Mouse (Mus musculus) megakaryocyte, adult 5-6 weeks (primary cell): ENCODE results near the gene Rere. TPM values are rescaled to one million over a fixed set of nuclear protein-coding genes. Genes with fewer than 3 reads are reported as not detected.

ENCODE experiments used
- ATAC-seq: 2 replicates; pipeline ENCODE4 v1.8.0; 2016; ENCODE audit warnings: mild to moderate bottlenecking, inconsistent platforms; ENCODE audit not compliant: poor library complexity, severe bottlenecking
- total RNA-seq, 2 experiments: library from RNA; stranded (forward) in 1 of 2; stranded (reverse) in 1 of 2; fragments of 153-499, 151-499 nt in 1 of 2; fragments of 221-1000, 200-1000 nt in 1 of 2; gene quantifications; 2 replicates each; pipeline versions ENCODE4 v1.2.3 to v1.2.4; 2015 to 2017

Rere gene
- total RNA-seq, 2 experiments from 2014 or later: 16.3 to 65.8 TPM

DNA sequence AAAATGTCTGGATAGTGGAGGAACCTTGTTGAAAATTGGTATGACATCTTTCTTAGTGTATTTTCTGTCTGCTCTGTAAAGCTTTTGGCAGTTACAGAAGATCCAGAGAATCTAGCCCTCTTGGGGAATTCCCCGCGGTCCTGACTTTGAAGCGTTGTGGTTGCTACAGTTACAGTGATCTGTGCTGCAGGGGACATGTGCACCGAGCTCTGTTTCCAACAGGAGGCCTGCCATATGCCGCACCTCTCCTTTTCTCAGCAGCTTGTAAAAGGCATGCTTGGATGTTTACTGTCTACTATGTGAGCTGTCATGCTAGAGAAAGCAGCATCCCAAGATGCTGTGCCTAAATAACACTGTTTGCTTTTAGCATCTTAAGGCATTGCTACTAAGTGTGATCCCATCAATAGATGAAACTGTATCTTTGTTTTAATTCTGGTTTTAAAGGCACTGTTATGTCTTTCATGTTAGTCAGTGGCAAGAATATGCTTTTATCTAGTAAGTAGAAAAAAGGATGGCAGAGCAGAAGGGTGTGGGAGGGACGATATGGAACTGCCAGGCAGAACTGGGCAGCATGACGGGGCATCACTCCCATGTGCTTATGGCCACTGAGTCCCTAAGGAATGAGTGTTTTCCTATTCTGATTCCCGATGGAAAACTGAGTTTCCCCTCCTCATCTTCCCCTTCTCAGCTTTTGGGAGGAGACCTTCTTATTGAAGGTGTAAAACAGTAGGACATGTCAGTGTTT is 57.6 kb downstream of the Rere start:
- no peak for ATAC-seq

DNA sequence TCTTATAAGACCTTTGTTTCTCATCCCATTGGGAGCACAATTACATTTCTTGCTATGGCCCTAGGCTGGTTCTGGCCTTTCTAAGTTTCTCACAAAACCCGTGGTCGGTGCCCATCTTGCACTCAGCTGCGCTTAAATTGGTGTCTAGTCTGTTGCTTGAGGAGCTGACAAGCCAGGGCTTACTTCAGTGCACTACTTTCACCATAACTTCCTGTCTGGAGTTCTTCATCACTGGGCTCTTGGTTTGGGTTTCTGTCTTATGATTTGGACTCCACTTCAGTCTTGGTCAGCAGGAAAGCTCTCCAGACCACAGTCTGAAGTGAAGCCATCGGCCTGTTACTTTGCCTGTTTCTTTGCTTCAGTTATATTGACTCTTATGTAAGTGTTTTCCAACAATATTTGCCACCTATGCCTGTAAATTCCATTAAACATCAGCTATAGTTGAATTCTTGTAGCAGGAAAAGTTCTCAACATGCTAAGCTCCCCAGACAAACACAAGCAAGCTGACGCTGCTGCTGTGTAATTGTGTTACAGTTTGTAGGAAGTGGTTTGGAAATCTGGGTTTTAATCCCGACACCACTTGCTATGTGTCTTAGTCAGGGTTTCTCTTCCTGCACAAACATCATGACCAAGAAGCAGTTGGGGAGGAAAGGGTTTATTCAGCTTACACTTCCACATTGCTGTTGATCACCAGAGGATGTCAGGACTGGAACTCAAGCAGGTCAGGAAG is 59.5 kb downstream of the Rere start:
- peak; percentile 78 for ATAC-seq

DNA sequence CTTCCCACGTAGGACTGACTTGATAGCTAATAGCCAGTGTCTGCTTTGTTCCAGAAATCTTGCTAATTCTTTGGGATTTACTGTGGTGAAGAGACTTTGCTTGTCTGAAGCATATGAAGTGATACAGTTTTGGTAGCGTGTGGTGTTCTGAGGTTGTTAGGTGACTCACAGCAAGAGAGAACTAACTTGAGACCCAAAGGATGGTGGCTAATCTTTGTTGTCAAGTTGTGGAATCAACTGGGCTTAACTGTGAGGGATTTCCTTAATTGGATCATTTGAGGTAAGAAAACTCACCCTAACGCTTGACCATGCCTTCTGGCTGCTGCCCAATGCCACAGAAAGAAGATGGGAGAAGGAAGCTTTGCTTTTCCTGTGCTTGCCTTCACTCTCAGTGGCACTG is 63.1 kb downstream of the Rere start:
- no peak for ATAC-seq

DNA sequence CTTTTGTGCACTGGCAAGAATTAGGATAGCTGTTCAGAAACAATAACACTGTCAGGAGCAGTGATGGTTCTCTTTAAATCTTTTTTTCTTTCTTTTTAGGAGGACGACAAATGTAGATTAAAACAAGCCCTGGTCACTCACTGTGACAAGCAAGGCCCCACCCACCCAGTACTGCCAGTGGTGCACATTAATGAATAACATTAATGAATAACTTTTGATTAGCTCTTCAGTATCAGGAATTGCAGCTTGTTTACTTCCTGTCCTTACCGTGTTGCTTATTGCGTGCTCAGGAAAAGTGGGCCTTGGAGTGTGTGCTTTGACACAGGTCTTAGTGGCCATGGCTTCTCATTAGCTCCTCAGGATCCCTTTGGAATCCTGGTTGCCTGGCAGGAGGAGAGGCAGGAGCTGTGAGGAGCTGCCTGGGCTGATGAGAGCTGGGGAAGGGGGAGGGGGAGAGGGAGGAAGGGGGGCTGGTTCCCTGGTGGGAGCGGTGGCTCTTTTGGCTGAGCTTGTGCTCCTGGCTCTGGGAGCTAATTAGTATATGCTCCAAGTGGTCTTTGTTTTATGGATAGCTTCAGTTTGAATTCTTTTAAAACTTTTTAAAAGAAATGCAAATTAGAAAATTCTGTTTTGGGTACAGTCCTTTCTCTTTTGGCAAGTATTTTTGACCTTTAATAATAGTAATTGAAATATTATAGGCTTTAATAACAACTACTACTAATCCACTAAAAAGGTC is 65.4 kb downstream of the Rere start:
- no peak for ATAC-seq

DNA sequence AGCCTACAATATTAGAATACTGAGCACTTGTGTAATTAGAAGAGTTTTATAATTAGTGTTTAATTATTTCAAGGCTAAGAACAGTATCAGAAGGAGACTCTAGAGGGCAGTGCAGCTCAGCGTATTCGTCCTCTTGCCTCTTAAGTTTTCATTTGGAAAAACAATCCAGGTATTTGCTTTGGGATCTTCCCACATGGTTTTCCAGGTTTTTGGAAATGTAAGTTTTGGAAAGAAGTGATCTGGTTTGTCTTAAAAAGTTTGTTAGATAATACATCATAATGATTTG is 65.9 kb downstream of the Rere start:
- no peak for ATAC-seq

DNA sequence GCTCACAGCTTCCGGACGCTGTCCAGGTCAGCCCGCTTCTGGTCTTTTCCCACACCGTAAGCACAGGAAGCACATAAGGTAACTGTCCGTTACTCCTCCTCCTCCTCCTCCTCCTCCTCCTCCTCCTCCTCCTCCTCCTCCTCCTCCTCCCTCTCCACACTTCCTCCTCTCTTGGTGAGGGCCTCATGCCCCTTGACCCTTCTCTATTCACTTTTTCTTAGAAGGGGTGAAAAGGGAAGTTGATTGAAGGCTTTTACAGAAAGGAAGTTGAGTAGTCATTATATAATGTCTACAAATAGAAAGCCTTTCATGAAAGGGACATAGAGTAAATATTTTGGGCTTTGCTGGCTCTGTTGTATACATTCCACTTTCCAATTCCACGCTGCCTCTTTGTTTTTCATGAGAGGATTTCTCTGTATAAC is 68.2 kb downstream of the Rere start:
- ATAC-seq: peak; percentile 86

DNA sequence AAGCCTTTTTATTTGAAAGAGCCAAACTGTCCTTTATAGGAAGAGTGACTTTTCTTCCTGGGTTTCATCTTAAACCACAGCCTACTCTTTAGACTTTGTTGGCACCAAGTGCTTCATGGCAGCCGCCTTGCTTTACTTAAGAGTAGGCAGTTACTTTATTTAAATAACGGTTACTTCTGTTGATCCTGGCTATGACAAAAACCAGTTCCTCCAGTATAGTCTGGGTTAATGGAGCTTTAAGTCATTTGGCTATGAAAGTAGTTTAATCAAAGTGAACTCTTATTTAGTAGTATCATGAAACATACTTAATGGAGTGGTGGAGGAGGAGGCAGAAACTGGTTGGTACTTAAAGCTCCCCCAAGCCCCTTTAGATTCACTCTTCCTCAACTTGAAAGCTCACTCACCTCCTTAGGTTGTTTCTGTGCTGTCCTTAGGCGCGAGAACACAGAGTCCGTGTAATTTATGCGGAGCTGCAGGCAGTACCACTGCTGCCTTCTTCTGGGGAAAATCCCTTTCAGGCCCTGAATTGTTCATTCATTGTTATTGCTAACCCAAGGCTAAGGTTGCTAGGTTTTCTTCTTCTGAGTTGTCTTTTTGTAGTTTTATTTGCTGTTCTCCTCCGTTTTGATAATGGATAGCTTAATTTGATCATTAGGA is 70.1 kb downstream of the Rere start:
- ATAC-seq: no peak

DNA sequence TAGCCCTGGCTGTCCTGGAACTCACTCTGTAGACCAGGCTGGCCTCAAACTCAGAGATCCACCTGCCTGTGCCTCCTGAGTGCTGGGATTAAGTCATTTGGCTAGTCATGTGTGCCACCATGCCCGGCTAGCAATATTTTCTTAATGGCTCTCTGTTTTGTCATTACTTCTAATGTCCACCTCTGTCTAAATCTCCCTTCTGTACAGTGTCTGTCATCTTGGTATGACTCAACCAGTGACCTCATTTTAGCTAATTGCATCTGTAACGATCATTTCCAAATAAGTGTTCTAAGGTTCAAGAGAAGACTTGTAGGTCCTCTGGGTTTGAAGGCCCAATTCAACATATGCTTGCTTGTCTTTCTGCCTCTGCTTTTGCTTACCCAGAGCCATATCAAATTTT is 71.3 kb downstream of the Rere start:
- no peak for ATAC-seq

DNA sequence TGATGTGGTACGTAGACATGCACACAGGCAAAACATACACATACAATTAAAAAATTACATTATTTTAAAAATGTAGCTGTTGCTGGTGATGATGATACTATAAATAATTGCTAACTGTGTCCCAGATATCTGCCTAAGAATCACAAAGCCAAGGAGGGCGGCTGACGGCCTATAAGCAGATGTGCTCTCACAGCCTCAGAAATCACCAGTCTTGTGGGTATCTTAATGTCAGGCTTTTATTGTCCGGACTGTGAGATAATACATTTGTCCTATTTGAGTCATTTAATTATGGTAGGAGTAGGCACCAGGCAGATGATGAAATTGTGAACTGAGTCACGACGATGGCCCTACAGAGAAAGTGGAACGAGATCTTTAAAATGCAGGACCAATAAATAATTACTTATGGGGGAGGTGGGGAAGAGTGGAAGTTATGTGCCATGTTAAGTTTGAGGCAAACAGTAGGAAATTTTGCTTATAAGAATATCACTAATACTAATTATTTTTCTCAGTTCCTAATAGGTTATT is 72.0 kb downstream of the Rere start:
- ATAC-seq: no peak

DNA sequence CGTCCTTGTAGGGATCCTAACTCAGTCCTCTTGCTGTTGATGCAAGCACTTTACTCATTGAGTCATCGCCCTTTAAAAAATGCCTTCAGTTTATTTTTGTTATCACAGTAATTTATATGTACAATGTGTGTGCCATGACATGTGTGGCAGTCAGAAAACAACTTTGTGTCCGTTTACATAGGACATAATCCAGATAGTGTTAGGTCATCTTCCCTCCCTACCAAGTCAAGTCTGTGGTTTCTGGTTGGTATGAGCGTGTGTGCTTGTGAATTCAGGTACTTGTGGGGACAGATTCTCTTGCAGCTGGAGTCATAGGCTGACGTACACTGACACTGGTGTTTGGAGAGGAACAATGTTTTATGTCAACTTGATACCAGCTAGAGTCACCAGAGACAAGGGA is 74.4 kb downstream of the Rere start:
- ATAC-seq: no peak

DNA sequence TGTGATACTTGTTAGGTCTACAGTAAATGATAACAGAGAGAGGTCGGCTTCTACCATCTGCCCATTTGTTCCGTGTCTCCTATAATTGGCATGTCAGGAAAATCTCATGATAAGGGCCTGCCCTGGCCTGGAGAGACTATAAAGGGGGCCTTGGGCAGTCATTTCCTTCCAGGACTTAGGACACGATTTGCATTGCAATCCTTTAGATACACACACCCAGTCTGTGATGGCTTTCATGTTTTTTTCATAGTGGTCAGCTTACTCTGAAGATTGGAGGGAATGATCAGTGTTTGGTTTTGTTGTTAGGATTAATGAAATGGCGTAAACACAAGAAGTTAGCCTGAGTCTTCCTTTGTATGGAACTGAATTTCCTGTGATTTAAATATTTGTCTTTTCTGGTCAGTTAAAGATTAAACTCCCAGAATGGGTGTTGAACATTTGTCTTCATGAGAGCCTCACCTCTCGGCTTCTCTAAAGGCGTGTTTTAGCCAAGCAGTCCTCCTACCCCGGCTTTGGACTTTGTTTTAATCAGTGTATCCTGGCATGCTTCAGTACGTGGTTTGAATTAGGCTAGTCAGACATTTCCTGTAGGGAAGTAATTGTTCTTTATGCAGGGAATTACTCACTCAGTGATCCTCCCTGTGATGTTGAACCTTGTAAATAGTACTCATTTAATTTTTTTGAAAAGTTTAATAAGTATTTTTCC is 80.7 kb downstream of the Rere start:
- ATAC-seq: no peak

DNA sequence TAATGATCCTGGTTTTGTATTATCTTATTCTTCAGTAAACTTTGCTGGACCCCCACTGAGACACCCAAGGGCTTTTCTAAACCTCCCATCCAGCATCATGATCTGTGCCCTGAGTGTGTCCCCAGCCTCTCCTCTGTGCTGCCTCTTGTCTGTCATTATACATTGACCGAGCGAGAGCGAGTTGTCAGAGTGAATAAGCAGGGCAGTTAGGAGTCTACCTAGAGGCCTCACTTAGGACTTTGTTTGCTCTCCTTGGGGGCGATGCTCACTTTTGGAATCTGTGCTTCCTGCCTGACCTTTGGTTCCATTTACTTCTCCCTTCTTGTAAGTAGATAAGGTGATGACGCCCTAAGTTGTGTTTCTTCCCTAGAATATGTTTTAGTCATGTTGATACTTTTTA is 81.4 kb downstream of the Rere start:
- ATAC-seq: no peak

DNA sequence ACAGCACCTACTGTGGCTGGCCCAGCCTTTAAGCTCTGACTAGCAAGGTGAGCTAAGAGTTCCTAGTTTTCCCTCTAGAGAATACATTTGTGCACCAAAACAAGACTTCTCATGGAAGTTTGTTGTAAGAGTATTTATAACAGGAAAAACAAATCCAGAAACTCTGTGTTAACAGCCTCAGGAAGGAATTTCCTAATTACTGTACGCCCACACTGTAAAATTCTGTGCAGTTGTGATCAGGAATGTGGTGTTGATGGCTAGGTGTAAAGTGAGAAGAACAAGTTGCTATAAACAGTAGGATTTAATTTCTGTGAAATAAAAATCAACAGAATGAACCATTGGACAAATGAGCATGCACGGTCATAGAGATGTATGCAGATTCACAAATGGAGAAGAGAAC is 83.3 kb downstream of the Rere start:
- no peak for ATAC-seq

DNA sequence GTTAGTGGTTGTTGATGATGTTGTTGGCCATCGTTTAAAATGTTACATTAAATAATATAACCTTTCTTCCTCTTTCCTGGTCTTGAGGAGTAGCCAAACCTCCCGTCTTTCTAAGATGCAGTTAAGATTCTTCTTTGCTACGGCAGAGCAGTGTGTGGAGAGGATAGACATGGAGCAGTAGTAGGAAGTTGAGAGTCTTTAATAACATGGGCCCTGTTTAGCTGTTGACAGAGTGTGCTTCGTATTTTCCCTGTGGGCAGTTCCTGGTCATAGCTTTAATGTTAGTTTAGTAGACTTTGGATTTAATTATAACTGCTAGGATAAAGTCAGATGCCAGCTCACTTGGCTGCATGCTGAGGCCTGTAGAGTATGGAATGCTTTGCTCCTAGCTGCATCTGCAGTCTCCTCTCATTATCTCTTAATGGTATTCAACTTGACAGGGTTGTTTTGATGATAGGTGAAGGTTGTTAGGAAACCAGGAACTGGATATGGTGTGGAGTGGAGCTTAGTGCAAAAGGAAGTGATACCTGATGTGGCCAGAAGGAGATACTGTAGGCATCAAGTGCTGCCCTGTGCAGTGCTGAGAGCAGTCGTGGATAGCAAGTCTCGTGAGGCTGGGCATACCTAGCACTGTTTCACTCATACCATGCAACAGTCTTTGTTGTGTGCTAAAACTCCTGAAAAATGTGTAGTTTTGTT is 85.2 kb downstream of the Rere start:
- peak; percentile 85 for ATAC-seq

DNA sequence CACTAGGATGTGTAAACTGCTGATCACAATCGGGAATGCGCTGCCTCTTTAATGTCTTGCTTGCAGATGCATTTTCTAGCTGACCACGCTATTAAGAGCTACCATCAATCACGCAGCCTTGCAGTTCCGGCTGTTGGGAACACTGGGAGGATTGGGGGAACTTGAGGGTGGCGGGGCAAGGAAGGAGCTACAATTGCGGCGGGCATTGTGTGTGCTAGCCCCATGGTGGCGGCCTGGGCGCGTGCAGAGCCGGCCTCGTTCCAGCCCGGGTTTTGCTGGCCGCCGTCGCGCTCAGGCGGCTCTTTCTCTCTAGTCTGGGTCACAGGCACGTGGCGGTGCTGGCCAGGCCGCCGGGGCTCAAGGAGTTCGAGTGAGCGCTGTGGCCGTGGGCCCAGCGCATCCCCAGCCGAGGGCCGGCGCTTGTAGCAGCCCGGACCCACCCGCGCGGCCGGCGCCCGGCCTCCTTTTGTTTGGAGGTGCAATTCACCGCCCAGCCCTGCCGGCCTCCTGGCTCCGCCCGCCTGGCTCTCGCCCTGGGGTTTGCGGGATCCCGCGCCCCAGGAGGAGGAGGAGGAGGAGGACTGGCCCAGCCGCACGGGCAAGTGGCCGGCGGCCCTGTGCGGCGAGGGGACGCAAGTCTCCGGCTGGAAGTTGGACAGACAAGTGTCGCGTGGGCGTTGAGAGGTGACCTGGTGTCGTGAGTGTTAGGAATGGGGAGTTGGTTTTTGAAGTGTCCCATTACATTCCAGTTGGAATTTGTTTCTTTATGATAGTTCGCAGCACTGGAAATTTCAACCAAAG is 90.3 kb downstream of the Rere start:
- ATAC-seq: peak; percentile 75

DNA sequence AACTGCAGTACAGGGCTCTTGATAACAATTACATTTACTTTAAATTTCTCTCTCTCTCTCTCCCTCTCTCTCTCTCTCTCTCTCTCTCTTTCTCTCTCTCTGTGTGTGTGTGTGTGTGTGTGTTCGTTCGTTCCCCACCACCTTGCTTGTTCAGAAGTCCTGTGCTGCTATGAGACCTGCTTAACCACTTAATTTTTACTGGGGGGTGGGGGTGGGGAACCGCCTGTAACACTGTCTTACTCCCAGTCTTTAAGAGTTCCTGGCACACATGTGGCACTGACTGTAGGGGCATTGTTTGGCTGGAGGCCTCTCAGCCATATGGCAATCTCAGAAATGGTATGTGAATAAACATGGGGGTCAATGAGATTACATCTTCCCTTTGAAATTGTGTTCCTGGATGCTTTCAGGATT is 91.2 kb downstream of the Rere start:
- no peak for ATAC-seq

DNA sequence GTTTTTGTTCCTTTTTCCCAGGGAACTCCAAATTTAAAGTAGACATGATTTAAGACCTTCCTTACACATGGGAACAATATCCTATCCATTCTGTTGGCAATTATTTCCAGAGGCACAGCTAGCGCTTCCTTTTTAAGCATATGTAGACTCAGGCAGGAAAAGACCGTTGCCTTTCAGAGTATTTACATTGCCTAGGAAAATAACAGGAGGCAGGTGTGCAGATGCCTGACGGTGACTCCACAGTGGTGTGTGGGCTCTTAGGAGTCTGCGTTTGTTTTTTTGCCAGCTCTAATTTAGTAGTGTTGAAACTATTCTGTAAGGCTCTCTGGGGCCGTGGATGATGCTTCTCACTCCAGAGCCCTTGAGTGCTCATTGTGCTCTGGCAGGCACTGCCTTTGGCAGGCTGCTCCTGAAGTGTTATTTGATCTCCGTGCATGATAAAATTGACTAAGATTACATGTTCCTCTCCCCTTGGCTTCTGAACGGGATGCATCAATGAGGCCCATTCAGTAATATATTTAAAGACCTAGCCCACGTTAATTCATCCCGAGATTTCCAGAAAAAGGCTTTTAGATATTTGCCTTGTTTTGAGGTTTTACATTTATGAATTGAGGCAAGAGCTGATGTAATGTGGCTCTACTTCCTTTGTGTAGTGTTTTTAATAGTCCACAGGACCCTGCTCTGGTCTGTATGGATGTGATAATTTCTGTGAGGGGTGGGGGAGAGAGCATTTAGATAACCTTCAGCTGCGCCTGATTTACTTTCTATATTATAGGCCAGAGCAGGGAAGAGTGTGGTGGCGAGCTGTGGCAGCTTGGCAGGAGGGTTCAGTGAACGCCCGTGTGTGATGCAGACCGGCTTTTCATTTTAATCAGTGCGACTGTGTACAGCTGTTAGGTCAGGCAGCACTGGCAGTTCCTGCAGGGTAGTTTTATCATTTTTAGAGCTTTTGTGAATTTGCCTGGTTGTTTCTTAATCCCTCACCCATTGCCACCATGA is 92.0 kb downstream of the Rere start:
- ATAC-seq: no peak
